Mouse (Mus musculus) heart, adult 8-10 months (tissue): ENCODE measurements around the gene Setd6. TPM values are rescaled to one million over a fixed set of nuclear protein-coding genes. Genes with fewer than 3 reads are reported as not detected.

Source experiments
- DNase-seq: peaks from one replicate; pipeline ENCODE4 v3.0.0; 2022; ENCODE audit warnings: low spot score
- microRNA-seq: library from miRNA; unstranded; fragments of <30 nt; microRNA quantifications from one replicate; pipeline ENCODE4 v1.2.0, GENCODE M21; 2022
- total RNA-seq, 4 experiments: library from RNA; stranded (reverse); gene quantifications; 2 replicates each; pipeline ENCODE4 v1.2.4; 2022

The Setd6 gene
- total RNA-seq, 4 experiments from 2014 or later, result 12.6 to 15.3 (median 14.0) TPM

GRCm38 (mm10) chr8:95709579-95709978 lies 6.1 kb upstream of the Setd6 start:
- DNase-seq, result no peak

DNA sequence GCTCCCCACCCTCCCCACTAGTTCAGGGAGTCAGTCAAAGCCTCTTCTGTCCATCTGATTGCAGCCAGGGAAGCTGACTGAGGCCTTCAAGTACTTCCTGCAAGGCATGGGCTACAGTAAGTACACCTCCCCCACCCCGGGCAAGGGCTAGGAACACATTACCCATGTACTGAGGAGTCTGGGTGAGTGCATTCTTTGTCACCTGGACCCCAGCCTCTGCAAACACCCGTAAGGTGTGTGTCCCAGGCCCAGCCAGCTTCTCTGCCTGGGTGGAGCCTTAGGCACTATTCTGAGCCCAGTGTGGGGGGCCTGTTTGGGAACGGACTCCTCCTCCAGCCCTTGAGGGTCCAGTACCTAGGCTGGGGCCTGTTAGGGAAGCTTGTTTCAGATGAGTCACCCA lies 4.7 kb upstream of the Setd6 start:
- DNase-seq, result no peak

DNA sequence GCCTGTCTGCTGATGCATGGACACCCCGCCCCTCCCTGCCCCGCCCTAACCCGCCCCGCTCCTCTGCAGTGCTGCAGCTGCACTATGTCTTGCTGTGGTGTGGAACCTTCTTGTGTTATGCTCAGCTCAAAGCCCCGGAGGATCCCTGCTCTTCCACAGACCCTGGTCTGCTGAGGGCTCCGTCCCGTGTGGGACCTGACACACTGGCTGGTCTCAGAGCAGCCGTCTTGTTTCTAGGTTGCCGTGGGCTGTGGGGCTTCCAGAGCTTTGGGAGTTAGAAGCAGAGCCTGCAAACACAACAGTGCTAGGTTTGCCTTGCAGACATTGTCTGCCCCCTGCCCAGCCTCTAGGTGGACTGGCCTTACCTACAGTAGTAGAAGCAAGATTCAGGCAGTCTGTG lies 3.3 kb upstream of the Setd6 start:
- no peak for DNase-seq

- DNase-seq, result peak; percentile 61
Observed at GRCm38 (mm10) chr8:95713100-95714010, 2.3 kb upstream of the Setd6 start.

GRCm38 (mm10) chr8:95714367-95714766 lies 1.3 kb upstream of the Setd6 start:
- DNase-seq, result no peak

DNA sequence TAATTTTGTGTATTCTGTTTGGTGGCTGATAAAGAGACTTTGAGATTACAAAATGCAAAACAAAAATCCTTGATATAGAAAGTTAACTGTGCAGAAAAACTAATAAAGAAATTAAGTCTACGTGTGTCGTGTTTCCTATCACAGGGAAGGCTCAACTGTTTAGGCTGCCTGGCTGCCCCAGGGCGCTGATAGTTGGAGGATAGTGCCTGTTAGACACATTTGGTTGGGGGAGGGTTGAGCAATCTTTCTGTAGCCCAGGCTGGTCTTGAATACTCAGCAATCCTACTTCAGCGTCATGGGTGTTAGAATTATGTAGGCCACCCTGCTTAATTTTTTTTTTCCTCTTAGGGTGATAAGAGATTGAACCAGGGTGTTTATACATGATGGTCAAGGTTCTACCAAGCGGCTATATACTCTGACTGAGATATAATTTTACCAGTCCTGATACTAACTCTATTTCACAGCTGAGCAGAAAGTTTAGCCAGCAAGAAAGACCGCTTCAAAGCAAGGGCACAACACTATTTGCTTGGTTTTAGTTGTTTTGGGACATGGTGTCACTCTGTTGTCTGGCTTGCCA lies 756 bp upstream of the Setd6 start:
- no peak for DNase-seq

DNA sequence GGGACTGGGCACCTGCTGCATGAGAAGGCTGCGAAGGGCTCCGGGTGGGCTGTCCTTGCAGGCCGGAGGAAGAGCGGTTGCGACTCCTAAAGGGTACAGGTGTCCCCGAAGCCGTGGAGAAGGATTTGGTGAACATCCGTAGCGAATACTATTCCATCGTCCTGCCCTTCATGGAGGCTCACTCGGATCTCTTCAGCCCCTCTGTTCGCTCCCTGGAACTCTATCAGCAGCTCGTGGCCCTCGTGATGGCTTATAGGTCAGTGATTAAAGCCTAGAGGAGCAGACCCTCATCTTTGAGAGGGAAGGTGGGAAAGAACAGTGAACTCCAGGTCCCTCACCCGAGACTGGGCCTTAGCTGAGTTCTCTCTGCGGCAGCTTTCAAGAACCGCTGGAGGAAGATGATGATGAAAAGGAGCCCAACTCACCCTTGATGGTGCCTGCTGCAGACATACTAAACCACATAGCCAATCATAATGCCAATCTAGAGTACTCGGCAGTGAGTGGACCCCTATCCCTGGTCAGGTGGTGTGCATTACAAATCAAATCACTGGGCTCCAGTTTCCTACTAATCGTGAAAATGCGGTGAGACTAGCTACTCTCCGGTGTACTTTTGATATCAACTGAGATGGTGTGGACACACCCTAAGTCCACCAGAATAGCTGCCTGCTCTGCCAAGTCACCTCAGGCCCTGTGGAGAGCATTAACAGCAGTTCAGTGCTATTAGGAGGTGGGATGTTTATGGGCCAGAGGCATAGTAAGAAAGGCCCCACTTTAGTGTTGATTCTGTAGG lies 1.1 kb downstream of the Setd6 start:
- DNase-seq, result no peak

DNA sequence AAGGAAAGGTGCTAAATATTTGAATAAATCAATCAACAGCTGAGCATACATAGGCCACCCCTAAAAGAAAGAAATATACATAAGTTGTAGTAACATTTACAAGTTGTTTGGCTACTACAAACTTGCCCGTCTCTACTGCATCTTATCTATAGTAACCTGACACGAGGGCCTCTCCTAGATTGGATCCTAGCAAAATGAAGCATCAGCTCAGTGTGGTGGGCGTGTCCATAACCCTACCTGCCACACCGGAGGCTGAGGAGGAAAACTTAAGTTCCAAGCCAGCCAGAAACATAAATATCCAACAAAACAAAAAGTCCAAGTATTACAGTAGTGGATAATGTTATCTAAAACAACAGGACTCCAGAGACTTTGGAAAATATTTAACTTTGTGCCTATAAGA lies 11.9 kb downstream of the Setd6 start:
- no peak for DNase-seq

DNA sequence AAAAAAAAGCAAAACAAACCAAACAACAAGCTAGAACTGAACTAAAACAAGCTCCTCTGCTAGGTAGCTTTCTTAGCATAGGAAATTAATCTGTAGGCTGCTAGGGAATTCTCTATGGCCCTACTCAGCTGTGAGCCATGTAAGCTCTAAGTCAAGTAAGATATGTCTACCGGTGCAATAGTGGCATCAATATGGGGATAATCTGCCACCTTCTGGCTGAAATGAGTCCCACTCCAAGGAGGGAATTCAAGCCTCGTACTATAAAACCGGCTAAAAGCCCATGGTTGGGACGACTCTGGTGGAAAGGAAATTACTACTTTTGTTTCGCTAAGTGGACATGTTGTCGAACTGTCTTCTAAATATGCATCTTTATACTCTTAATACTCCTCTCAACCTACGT lies 22.9 kb downstream of the Setd6 start:
- DNase-seq, result no peak

DNA sequence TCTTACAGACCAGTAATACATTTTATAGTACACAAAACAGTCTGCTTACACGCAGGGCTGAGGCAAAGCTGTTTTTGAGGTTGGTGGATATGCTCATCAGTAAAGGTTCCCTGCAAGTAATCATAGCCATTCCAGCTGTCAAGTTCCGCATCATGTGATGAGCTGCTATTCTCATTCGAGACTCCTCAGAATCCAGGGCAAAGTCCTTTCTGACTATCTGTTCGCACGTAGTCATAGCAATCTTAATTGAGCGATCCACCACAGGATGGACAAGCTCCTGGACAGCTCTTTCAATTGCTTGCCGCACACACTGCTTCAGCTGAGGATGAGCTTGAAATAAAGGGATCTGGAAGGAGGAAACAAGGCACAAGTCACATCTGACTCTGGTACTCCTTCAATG lies 26.1 kb downstream of the Setd6 start:
- no peak for DNase-seq

DNA sequence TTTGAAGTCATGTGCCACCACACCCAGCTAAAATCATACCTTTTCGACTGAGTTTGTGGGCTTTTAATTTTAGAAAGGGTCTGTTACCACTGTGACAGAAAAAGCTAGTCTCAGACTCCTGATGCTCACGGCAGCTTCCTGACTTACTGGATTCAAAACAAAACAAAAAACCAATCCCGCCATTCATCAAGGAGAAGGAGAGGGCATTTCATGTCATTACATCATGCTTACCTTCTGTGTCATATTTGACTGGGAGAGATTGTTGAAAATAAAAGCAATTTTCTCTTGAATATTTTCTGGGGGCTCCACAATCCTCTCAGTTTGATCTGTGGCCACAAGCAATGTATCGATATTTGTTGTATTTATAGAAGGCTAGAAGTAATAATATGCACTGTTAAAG lies 32.3 kb downstream of the Setd6 start:
- no peak for DNase-seq

DNA sequence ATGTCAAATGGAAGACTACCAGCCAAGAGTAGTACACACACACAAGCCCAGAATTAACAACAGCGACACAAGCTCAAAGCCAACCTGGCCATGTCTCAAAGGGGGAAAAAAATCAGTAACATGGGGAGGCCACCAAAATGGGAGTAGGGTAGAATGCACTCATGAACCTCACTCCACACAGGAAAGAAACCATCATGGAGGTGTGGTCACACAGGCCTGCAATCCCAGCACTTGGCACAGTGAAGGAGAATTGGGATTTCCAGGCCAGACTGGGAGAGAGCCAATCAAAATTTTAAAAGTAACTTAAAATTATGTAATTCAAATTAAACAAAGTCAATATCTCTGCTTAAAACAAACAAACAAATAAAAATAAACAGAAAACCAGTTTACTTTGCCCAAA lies 36.2 kb downstream of the Setd6 start:
- no peak for DNase-seq

- DNase-seq, result no peak
Observed at GRCm38 (mm10) chr8:95760323-95760722, 44.6 kb downstream of the Setd6 start.

GRCm38 (mm10) chr8:95764133-95764532 lies 48.5 kb downstream of the Setd6 start:
- DNase-seq, result no peak

Small RNA genes within 50 kb of the gene (microRNA-seq; reads per million reads assigned to microRNA genes)
- gene Mir7073, result not detected

Other genes with a start within 250 kb of the Setd6 start
- 10 to 100 TPM; 17.3 to 30.2 (median 28.7) TPM for gene Csnk2a2, start 225.8 kb upstream of the Setd6 start, total RNA-seq
- not detected for gene Ccdc113, start 181.8 kb upstream of the Setd6 start, total RNA-seq
- gene Prss54, start 139.5 kb upstream of the Setd6 start, total RNA-seq, result not detected
- gene Gins3, start 82.4 kb upstream of the Setd6 start, total RNA-seq, result 1 to 10 TPM in 3 of 4 experiments, under 1 TPM in 1; 0.71 to 1.9 (median 1.3) TPM
- gene Ndrg4, start 38.9 kb upstream of the Setd6 start, total RNA-seq, result 100 to 1,000 TPM; 116 to 156 (median 143) TPM
- 100 to 1,000 TPM in 2 of 4 experiments, 10 to 100 TPM in 2; 92.8 to 123 (median 107) TPM for gene Cnot1, start 91.6 kb downstream of the Setd6 start, total RNA-seq
- 100 to 1,000 TPM in 1 of 4 experiments, 10 to 100 TPM in 3; 63.8 to 106 (median 80.1) TPM for gene Sap18b, start 109.5 kb downstream of the Setd6 start, total RNA-seq
- gene Slc38a7, start 137.7 kb downstream of the Setd6 start, total RNA-seq, result 10 to 100 TPM; 11.2 to 13.5 (median 12.4) TPM
- 100 to 1,000 TPM; 775 to 831 (median 786) TPM for gene Got2, start 172.7 kb downstream of the Setd6 start, total RNA-seq